Mouse (Mus musculus): ENCODE measurements around the gene Gas2. TPM values are rescaled to one million over a fixed set of nuclear protein-coding genes. Genes with fewer than 3 reads are reported as not detected.

The Gas2 gene
- polyA plus RNA-seq, 1 experiment from 2014 or later: 29.8 TPM

DNA sequence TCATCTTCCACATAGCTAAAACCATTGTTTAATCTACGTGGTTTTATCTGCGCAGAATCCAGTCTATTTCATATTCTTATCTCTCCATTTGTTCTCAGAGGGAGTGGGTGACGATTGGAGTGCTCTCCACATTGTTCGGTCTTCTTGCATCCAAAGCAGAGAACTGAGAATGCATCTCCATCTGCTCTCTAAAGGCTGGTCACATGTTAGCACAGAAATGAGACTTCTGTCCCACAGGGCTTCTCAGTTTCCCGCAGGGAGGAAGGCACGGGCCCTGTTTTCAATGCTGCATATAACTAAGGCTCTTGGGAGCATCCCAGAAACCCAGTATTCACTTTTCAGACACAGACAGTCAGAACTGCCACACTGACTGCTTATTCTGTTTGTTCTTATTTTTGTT is 123.9 kb downstream of the Gas2 start:
- no peak overlapping the region for H3K4me3 ChIP-seq (replicated peaks)
- no peak for ATAC-seq (ENCODE audit: low FRiP score)
- H3K27ac ChIP-seq: no peak overlapping the region
- H3K4me1 ChIP-seq: no peaks in the 10 kb centered on the region
- no peak overlapping the region for H3K9ac ChIP-seq
- 88% methylated on average over 6 of the region's 6 CpGs for WGBS
- H3K4me2 ChIP-seq: no peak overlapping the region
- no peaks in the 10 kb centered on the region for H3K36me3 ChIP-seq (replicated peaks)
- H3K27me3 ChIP-seq: no peaks in the 10 kb centered on the region
- H3K9me3 ChIP-seq: no peaks in the 10 kb centered on the region

DNA sequence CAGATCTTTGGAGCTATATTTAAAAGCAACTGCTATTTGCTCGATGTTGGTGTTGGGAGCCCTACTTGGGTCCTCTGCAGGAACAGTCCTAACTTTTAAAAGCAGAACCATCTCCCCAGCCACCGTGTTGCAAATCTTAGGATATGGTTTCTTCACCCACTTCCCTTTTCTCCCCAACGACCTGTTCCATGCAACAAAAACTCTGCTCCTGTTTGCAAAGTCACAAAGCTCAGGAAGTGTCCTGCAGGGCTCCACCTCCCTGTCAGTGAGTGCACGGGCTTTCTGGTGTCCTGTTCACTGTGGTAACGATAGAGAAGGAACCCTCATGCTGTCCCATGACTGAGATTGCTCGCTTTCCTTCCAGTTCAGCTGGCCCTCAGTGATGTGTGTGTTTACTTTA is 125.1 kb downstream of the Gas2 start:
- Histone ChIP-seq H3K36me3 (replicated peaks) (no peaks in the 10 kb centered on the region), H3K4me2 (no peak overlapping the region), H3K27ac (no peak overlapping the region), H3K9ac (no peak overlapping the region), H3K9me3 (no peaks in the 10 kb centered on the region), H3K4me3 (replicated peaks) (no peak overlapping the region), H3K27me3 (no peaks in the 10 kb centered on the region), H3K4me1 (no peaks in the 10 kb centered on the region)
- 72% methylated on average over 6 of the region's 6 CpGs for WGBS
- no peak for ATAC-seq (ENCODE audit: low FRiP score)

DNA sequence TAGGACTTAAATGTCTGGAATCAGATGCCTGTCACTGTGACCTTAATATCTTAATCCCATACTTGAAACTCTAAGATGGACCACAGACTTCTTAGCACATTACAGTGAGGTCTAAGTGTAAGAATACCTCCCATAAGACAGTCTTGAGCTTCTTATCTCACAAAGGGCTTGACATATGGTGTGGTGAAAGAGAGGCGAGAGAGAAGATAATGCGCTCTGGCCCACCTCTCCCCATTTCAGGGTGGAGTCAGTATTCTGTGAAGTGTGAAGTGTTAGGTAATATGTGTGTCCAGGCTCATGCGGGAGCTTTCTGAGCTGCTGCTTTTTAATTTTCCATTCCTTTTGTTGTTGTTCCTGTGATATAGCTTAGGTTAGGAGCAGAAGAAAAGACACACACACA is 129.2 kb downstream of the Gas2 start:
- Histone ChIP-seq H3K4me1 (no peaks in the 10 kb centered on the region), H3K9me3 (no peaks in the 10 kb centered on the region), H3K27ac (no peak overlapping the region), H3K9ac (no peak overlapping the region), H3K27me3 (no peaks in the 10 kb centered on the region), H3K36me3 (replicated peaks) (no peaks in the 10 kb centered on the region), H3K4me3 (replicated peaks) (no peak overlapping the region), H3K4me2 (no peak overlapping the region)
- WGBS: 98% methylated on average over 3 of the region's 3 CpGs
- ATAC-seq (ENCODE audit: low FRiP score): no peak

DNA sequence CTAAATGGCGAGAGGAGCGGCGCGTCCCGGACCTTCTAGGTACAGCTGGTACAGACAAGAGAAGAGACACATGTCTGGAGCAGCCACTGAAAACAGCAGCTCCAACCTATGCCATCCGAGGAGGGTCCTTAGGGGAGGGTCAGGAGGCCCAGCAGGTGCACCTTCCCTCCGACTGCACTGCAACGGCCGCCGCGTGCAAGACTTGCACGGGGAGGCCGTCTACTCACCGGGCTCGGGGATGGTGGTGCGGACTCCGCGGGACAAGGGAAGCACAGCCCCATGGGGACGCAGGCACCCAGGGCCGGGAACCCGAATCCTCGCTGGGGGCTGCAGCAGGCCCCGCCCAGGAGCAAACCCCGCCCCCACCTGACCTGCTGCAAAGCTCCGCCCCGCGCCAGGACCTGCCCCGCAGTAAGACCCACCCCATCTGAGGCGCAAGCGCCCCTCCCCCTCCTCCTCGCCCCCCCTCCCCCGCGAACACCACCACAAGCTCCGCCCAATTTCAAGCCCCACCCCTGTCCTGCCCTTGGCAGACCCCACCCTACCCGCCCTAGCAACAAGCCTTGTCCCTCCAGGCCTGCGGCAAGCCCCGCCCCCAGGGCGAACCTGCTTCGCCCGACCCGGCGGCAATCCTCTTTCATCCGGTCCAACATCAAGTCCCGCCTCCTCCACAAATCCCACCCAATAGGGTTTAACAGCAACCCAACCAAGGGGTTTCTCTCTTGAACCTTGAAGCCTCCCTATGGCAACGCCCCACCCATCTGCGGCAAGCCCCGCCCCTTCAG is 143.9 kb downstream of the Gas2 start, which contains the start of gene Svip:
Gene Svip (minus strand): TSS at position 508 of the 785 bp plus-strand sequence.
- Histone ChIP-seq H3K9ac (peak within 1 kb of the TSS; percentile 59), H3K4me1 (no peaks in the 10 kb centered on the region), H3K9me3 (no peaks in the 10 kb centered on the region), H3K4me3 (replicated peaks) (peak within 1 kb of the TSS; percentile 64), H3K27ac (peak within 1 kb of the TSS; percentile 77), H3K27me3 (peaks cover 3% of the 10 kb centered on the region; the same call in 1 of the 2 replicates), H3K36me3 (replicated peaks) (no peaks in the 10 kb centered on the region), H3K4me2 (peak within 1 kb of the TSS; percentile 63)
- ATAC-seq (ENCODE audit: low FRiP score): peak; percentile 96
- under 1% methylated on average over 40 of the region's 47 CpGs for WGBS

DNA sequence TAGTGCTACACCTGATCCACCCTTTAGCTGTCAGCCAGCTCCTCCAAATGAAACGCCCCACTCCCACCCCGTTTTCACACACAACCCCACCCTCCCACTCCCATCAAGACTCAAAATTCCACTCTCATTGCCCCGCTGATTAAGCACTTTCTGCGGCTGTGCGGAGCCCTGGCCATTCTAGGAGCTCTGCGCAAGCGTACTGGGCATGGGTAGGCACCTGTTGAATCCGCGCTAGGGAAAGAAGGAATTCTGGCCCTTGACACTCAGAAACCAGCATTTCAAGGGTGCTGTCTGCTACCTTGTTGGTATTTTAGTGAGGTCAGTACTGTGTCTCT is 144.4 kb downstream of the Gas2 start:
- Histone ChIP-seq H3K27ac (0 out of 2 replicates have a peak overlapping the region, but pooled peaks have one; percentile 9), H3K9ac (peak overlapping the region; percentile 33; the same call in 1 of the 2 replicates), H3K27me3 (peaks cover 3% of the 10 kb centered on the region; the same call in 1 of the 2 replicates), H3K4me1 (no peaks in the 10 kb centered on the region), H3K36me3 (replicated peaks) (no peaks in the 10 kb centered on the region), H3K4me3 (replicated peaks) (peak overlapping the region; percentile 64), H3K9me3 (no peaks in the 10 kb centered on the region), H3K4me2 (peak overlapping the region; percentile 63)
- no peak for ATAC-seq (ENCODE audit: low FRiP score)
- WGBS: 2% methylated on average over 9 of the region's 9 CpGs

DNA sequence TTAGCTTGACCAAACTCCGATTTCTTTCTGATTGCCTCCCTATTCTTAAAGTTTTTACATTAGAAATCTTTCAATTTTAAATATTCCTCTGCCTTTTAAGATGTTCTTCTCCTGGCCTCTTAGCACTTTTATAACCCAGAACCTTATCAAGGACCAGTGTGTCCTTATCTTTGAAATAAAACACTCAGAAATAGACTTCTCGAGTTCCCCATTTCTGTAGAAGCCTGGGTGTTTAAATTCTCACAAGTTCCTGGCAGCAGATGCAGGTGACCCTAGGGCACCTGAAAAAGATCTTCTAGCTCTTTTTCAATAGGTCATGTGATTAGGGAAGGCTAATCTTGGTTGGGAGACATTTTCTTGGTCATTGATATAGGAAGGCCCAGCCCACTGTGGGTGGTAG is 145.3 kb downstream of the Gas2 start:
- no peak overlapping the region for H3K4me2 ChIP-seq
- 87% methylated on average over 2 of the region's 2 CpGs for WGBS
- no peaks in the 10 kb centered on the region for H3K9me3 ChIP-seq
- ATAC-seq (ENCODE audit: low FRiP score): no peak
- H3K9ac ChIP-seq: no peak overlapping the region
- H3K27ac ChIP-seq: no peak overlapping the region
- H3K36me3 ChIP-seq (replicated peaks): no peaks in the 10 kb centered on the region
- H3K4me1 ChIP-seq: no peaks in the 10 kb centered on the region
- H3K27me3 ChIP-seq: peaks cover 3% of the 10 kb centered on the region; the same call in 1 of the 2 replicates
- no peak overlapping the region for H3K4me3 ChIP-seq (replicated peaks)

DNA sequence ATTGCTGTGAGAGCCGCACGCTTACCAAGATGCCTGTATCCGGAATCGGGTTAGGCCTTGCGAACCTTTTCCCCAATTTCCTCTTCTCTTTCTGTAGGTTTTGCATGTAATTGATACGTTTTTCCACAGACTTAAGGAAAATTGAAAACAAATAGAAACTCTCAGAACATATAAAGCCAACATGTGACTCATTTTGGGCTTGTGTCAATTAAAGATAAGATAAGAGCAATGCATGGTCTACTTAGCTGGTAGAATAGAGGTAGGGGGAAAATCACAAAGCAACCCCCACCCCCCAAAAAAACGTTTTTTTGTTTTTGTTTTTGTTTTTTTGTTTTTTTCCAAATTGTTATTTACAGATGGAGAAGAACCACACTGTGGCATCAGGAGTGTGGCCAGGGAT is 151.6 kb downstream of the Gas2 start:
- H3K27me3 ChIP-seq: no peaks in the 10 kb centered on the region
- H3K4me3 ChIP-seq (replicated peaks): no peak overlapping the region
- WGBS: 84% methylated on average over 7 of the region's 7 CpGs
- no peaks in the 10 kb centered on the region for H3K4me1 ChIP-seq
- ATAC-seq (ENCODE audit: low FRiP score): no peak
- H3K9me3 ChIP-seq: no peaks in the 10 kb centered on the region
- H3K27ac ChIP-seq: no peak overlapping the region
- H3K9ac ChIP-seq: no peak overlapping the region
- H3K4me2 ChIP-seq: no peak overlapping the region
- H3K36me3 ChIP-seq (replicated peaks): no peaks in the 10 kb centered on the region

DNA sequence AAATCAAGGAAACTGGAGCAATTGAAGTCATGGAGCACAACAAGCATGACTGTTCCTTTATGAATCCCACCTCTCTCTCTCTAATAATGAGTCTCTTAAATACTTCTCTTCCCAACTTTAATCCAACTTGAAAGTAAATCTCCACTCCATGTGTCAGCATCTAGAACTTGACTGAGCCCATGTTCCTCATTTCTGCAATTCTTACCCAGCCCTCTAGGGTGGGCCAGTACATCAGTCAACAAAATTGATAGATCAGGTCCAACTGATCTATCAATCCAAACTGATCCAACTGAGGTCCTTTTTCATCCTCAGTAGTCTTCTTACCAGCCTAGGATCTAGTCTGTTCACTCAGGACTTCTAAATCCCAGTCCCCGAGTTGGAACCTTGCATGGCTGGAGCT is 153.4 kb downstream of the Gas2 start:
- H3K4me1 ChIP-seq: no peaks in the 10 kb centered on the region
- H3K9me3 ChIP-seq: no peaks in the 10 kb centered on the region
- no peaks in the 10 kb centered on the region for H3K36me3 ChIP-seq (replicated peaks)
- H3K4me2 ChIP-seq: no peak overlapping the region
- no peak overlapping the region for H3K4me3 ChIP-seq (replicated peaks)
- no peak overlapping the region for H3K9ac ChIP-seq
- ATAC-seq (ENCODE audit: low FRiP score): no peak
- H3K27me3 ChIP-seq: no peaks in the 10 kb centered on the region
- 81% methylated on average over 1 of the region's 1 CpGs for WGBS
- H3K27ac ChIP-seq: no peak overlapping the region

DNA sequence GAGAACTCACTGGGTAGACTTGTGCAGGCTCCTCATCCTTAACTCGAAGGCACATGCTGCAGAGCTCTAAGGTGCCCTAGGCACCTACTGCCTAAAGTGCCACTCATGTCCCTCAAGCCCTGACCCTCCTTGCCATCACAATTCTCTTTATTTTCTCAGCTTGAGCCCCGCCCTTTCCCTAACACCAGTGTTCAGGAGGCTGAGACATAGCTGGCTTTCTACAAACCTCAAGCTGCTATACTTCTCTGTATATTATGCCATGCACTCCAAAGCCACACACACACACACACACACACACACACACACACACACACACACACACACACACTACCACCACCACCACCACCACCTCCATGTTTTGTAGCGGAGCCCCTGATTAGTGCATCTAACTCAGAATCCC is 153.8 kb downstream of the Gas2 start, which contains the start of gene 1700015G11Rik:
Gene 1700015G11Rik (minus strand): TSS at position 101 of the 400 bp plus-strand sequence.
- WGBS: 85% methylated on average over 3 of the region's 3 CpGs
- Histone ChIP-seq H3K9ac (no peak within 1 kb of the TSS), H3K4me2 (no peak within 1 kb of the TSS), H3K27me3 (no peaks in the 10 kb centered on the region), H3K4me3 (replicated peaks) (no peak within 1 kb of the TSS), H3K27ac (no peak within 1 kb of the TSS), H3K4me1 (no peaks in the 10 kb centered on the region), H3K36me3 (replicated peaks) (no peaks in the 10 kb centered on the region), H3K9me3 (no peaks in the 10 kb centered on the region)
- ATAC-seq (ENCODE audit: low FRiP score): no peak

DNA sequence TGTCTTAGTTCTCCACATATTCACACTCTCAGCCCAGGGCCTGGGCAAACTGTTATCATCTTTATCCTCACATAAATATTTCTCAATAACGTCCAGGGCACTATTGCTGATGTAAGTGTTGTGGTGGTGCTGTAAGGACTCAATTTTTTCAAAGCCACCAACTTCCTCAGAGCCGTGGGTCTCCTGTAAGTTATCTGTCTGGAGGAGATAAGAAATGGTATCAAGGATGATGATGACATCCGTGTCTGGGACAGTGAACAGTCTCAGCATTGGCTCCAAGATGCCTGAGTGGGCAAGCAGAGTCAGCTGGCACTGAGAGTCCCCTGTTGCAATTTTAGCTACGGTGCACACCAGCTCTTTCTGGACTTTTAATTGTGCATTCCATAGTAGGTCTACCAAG is 160.2 kb downstream of the Gas2 start:
- Histone ChIP-seq H3K9ac (no peak overlapping the region), H3K36me3 (replicated peaks) (no peaks in the 10 kb centered on the region), H3K27me3 (no peaks in the 10 kb centered on the region), H3K27ac (no peak overlapping the region), H3K4me1 (no peaks in the 10 kb centered on the region), H3K9me3 (no peaks in the 10 kb centered on the region), H3K4me2 (no peak overlapping the region), H3K4me3 (replicated peaks) (no peak overlapping the region)
- 86% methylated on average over 4 of the region's 4 CpGs for WGBS
- ATAC-seq (ENCODE audit: low FRiP score): no peak

DNA sequence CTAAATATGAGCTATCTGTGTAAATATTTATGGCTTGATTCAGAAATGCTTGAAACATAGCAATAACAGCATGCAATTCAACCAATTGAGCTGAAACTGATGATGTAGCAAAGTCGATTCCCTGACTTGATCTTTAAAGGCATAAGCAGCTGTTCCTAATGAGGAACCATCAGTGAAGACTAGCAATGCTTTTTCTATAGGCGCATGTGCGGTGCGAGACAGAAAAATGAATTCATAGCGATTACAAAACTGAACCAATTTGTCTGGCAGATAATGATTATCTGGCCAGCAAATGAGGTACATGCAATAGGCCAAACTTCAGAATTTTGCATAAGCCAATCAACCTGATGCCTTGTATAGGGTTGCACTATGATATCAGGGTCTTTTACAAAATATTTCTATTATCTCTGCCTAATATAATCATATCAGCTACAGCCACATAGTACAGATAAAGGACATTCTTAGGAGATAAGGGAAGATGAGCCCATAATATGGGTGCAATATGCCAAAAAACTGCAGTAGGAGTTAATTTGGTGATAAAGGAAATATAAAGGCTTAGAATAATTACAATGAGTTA is 162.3 kb downstream of the Gas2 start:
- WGBS: 91% methylated on average over 5 of the region's 5 CpGs

DNA sequence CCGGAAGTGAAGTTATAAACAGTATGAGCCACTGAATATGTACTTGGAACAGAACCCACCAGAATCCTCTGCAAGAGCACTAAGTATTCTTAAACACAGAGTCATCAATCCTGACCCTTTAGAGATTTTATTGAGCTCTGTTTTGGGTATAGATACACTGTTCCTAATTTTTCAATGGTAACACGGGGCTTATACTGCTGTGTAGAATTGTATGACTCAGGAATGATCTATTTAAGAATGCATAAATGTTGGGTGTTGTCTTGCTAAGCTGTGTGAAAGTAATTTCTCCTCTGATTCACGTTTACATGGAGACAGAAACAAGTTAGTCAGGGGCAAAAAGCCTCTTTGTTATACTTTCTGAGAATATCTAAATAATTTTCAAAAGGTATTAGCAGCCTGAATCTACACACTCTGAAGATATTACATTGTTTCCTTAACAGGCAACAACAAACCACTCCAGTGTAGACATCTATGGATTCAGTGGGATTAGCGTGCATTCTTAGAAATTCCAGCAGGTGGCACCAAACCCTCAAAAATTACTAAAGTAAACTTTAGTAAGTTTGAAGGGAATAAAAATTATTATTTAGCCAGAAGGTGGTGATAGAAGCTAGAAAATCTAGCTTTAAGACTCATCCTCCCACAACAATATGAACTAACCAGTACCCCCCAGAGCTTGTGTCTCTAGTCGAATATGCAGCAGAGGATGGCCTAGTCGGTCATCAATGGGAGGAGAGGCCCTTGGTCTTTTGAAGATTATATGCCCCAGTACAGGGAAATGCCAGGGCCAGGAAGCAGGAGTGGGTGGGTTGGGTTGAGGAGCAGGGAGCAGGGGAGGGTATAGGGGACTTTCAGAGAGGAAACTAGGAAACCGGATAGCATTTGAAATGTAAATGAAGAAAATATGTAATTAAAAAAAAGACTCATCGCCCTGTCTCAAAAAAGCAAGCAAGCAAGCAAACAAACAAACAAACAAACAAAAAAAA is 176.1 kb downstream of the Gas2 start:
- 51% methylated on average over 8 of the region's 8 CpGs for WGBS
- no peaks in the 10 kb centered on the region for H3K4me1 ChIP-seq
- ATAC-seq (ENCODE audit: low FRiP score): peak; percentile 78

More for the DNA sequence above, 162.3 kb downstream of the Gas2 start:
- ATAC-seq (ENCODE audit: low FRiP score): no peak
- H3K4me3 ChIP-seq (replicated peaks): no peak overlapping the region
- no peak overlapping the region for H3K4me2 ChIP-seq
- H3K9ac ChIP-seq: no peak overlapping the region
- H3K9me3 ChIP-seq: no peaks in the 10 kb centered on the region
- H3K27me3 ChIP-seq: no peaks in the 10 kb centered on the region
- H3K4me1 ChIP-seq: no peaks in the 10 kb centered on the region
- no peak overlapping the region for H3K27ac ChIP-seq
- no peaks in the 10 kb centered on the region for H3K36me3 ChIP-seq (replicated peaks)

More for the DNA sequence above, 176.1 kb downstream of the Gas2 start:
- Histone ChIP-seq H3K27ac (no peak overlapping the region), H3K9me3 (no peaks in the 10 kb centered on the region), H3K36me3 (replicated peaks) (no peaks in the 10 kb centered on the region), H3K4me2 (no peak overlapping the region), H3K27me3 (no peaks in the 10 kb centered on the region), H3K4me3 (replicated peaks) (no peak overlapping the region), H3K9ac (no peak overlapping the region)
